24 mouse cellular contexts compared by ENCODE assay signal in the genomic region with DNA sequence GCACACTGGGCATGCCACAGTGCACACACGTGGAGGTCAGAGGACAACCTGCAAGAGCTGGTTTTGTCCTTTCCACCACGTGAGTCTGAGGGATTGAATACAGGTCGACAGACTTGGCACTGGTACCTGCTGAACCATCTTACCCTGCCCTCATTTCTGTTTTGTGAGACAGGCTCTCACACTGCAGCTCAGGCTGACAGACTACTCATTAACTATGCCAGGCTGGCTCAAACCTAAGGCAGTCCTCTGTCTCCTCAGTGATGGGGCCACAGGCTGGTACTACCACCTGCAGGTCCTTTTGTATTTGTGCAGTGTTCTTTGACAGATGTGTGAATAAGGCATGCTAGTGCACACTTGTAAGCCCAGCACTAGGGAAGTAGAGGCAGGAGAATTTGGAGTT. TPM values are rescaled to one million over a fixed set of nuclear protein-coding genes. Genes with fewer than 3 reads are reported as not detected.
A peak's percentile ranks its signal among the peaks of the same experiment; 100 is the strongest.
DNase-seq lines count a peak whose midpoint lies in the region; ATAC-seq and TF ChIP-seq lines count a peak whose summit lies in the region.
"Had no signal": no experiment of that assay in that cellular context is flagged by ENCODE, and none has a peak within 500 bp of the region (broad histone marks: within the 10 kb centered on the region; RNA-seq: fewer than 3 reads in every experiment).

No protein-coding gene starts in this region.

- TF ChIP-seq POLR2A in liver, adult 2 months (IDR thresholded peaks at IDR 0.05; ENCODE audit: extremely low read depth, insufficient read depth, low read length), result no peak

- no peaks in the 10 kb centered on the region for H3K36me3 ChIP-seq in liver, adult 2 months (ENCODE audit: control insufficient read depth, insufficient read depth, low read length)
- no peaks in the 10 kb centered on the region for H3K36me3 ChIP-seq in forebrain, embryonic 15.5 days
- H3K36me3 ChIP-seq: embryonic facial prominence, embryonic 13.5 days; heart, embryonic 15.5 days; limb, embryonic 13.5 days; neural tube, embryonic 15.5 days; stomach, embryonic 15.5 days had no signal

- no peak overlapping the region for H3K9ac ChIP-seq in liver, adult 2 months (ENCODE audit: low read depth, low read length)
- H3K9ac ChIP-seq in forebrain, embryonic 15.5 days (replicated peaks), result no peak overlapping the region
- H3K9ac ChIP-seq: embryonic facial prominence, embryonic 13.5 days; heart, embryonic 15.5 days; limb, embryonic 13.5 days; neural tube, embryonic 15.5 days; stomach, embryonic 15.5 days had no signal

- H3K79me2 ChIP-seq in liver, adult 2 months (ENCODE audit: control insufficient read depth, insufficient read depth, low read length), result no peaks in the 10 kb centered on the region

- WGBS in liver, adult 2 months, result 14% methylated on average over 3 of the region's 3 CpGs
- 67% methylated on average over 3 of the region's 3 CpGs for WGBS in forebrain, embryonic 15.5 days

- no peak for TF ChIP-seq CTCF in liver, adult 2 months (IDR thresholded peaks at IDR 0.05; ENCODE audit: low read depth, low read length)

- H3K4me3 ChIP-seq in liver, adult 2 months (ENCODE audit: insufficient read depth, low read depth, low read length), result no peak overlapping the region
- no peak overlapping the region for H3K4me3 ChIP-seq in forebrain, embryonic 15.5 days
- H3K4me3 ChIP-seq: embryonic facial prominence, embryonic 13.5 days; heart, adult 2 months; heart, embryonic 15.5 days; limb, embryonic 13.5 days; neural tube, embryonic 15.5 days; stomach, embryonic 15.5 days had no signal

- H3K4me1 ChIP-seq in liver, adult 2 months (ENCODE audit: control insufficient read depth, insufficient read depth, low read length), result no peaks in the 10 kb centered on the region
- no peaks in the 10 kb centered on the region for H3K4me1 ChIP-seq in forebrain, embryonic 15.5 days

- ATAC-seq in forebrain, embryonic 15.5 days (replicated peaks), result no peak
- ATAC-seq: activated CD4-positive, CD25-positive, alpha-beta regulatory T cell, adult 4 months; forebrain, embryonic 16.5 days; hindbrain, embryonic 16.5 days; midbrain, embryonic 16.5 days; Patski had no signal

- peak; percentile 88 for DNase-seq in liver, adult 2 months (ENCODE audit: extremely low read depth, low read depth, low spot score)
- DNase-seq in liver, result no peak
- DNase-seq in A20 (ENCODE audit: low read depth, low spot score), result peak; percentile 69
- peak; percentile 66 to 81 for DNase-seq in kidney, adult 8-10 months
- peak; percentile 68 to 85 for DNase-seq in kidney, postnatal 36 days
- no peak for DNase-seq in right cerebral cortex, postnatal 36 days (ENCODE audit: low spot score in 2 of 2)
- DNase-seq: adrenal gland, postnatal 10 days; cerebellum, adult 9-11 months; gastrocnemius, postnatal 25 days; heart, adult 2 months; lung, postnatal 4 days; right cerebral cortex, postnatal 14 days; thymus, postnatal 25 days had no signal

- H3K9me3 ChIP-seq in forebrain, embryonic 15.5 days, result no peaks in the 10 kb centered on the region
- H3K9me3 ChIP-seq: embryonic facial prominence, embryonic 13.5 days; heart, embryonic 15.5 days; limb, embryonic 13.5 days; neural tube, embryonic 15.5 days; stomach, embryonic 15.5 days had no signal

- no peaks in the 10 kb centered on the region for H3K27me3 ChIP-seq in liver, adult 2 months (ENCODE audit: control insufficient read depth, insufficient read depth, low read length)
- H3K27me3 ChIP-seq in forebrain, embryonic 15.5 days, result no peaks in the 10 kb centered on the region
- H3K27me3 ChIP-seq: embryonic facial prominence, embryonic 13.5 days; heart, embryonic 15.5 days; limb, embryonic 13.5 days; neural tube, embryonic 15.5 days; Patski; stomach, embryonic 15.5 days had no signal

- H3K27ac ChIP-seq in liver, adult 2 months (replicated peaks; ENCODE audit: insufficient read depth, low read depth, low read length), result no peak overlapping the region
- H3K27ac ChIP-seq in forebrain, embryonic 15.5 days (replicated peaks), result no peak overlapping the region
- H3K27ac ChIP-seq: embryonic facial prominence, embryonic 13.5 days; heart, adult 2 months; heart, embryonic 15.5 days; limb, embryonic 13.5 days; neural tube, embryonic 15.5 days; stomach, embryonic 15.5 days had no signal

- H3K4me2 ChIP-seq in forebrain, embryonic 15.5 days (replicated peaks), result no peak overlapping the region
- H3K4me2 ChIP-seq: embryonic facial prominence, embryonic 13.5 days; heart, embryonic 15.5 days; limb, embryonic 13.5 days; neural tube, embryonic 15.5 days; stomach, embryonic 15.5 days had no signal

RNA-seq across cellular contexts. Expression of gene Mrpl4, which starts 7.5 kb away (rescaled TPM):
- total RNA-seq in liver, adult 2 months (2014; rRNA removed), result 16.0 and 21.9 TPM in 2 replicates
- polyA plus RNA-seq in liver, adult 2 months (2012; rRNA removed), result 72.4 and 79.8 TPM in 2 replicates
- 112 and 115 TPM in 2 replicates for polyA plus RNA-seq in forebrain, embryonic 15.5 days (2015; fragmentation: Nextera tagmentation; extraction: Ambion mirVana)

RNA-seq across cellular contexts. Expression of gene S1pr2, which starts 18.5 kb away (rescaled TPM):
- 1.2 and 2.1 TPM in 2 replicates for total RNA-seq in liver, adult 2 months (2014; rRNA removed)
- polyA plus RNA-seq in liver, adult 2 months (2012; rRNA removed), result 2.9 and 3.9 TPM in 2 replicates
- 6.9 and 7.5 TPM in 2 replicates for polyA plus RNA-seq in forebrain, embryonic 15.5 days (2015; fragmentation: Nextera tagmentation; extraction: Ambion mirVana)

RNA-seq across cellular contexts. Expression of gene Icam1, which starts 20.7 kb away (rescaled TPM):
- total RNA-seq in liver, adult 2 months (2014; rRNA removed), result 8.6 and 9.6 TPM in 2 replicates
- 5.8 and 11.6 TPM in 2 replicates for polyA plus RNA-seq in liver, adult 2 months (2012; rRNA removed)
- 2.8 and 3.0 TPM in 2 replicates for polyA plus RNA-seq in forebrain, embryonic 15.5 days (2015; fragmentation: Nextera tagmentation; extraction: Ambion mirVana)

RNA-seq across cellular contexts. Expression of gene Icam4, which starts 34.1 kb away (rescaled TPM):
- 0.28 TPM in 1 of 2 replicates, not detected in the other for total RNA-seq in liver, adult 2 months (2014; rRNA removed)
- 0.62 and 0.81 TPM in 2 replicates for polyA plus RNA-seq in liver, adult 2 months (2012; rRNA removed)
- 0.25 TPM in 1 of 2 replicates, not detected in the other for polyA plus RNA-seq in forebrain, embryonic 15.5 days (2015; fragmentation: Nextera tagmentation; extraction: Ambion mirVana)
- polyA plus RNA-seq: forebrain, embryonic 16.5 days; midbrain, embryonic 16.5 days; neural tube, embryonic 15.5 days had no signal

RNA-seq across cellular contexts. Expression of gene Dnmt1, which starts 35.4 kb away (rescaled TPM):
- 5.3 and 6.6 TPM in 2 replicates for total RNA-seq in liver, adult 2 months (2014; rRNA removed)
- 4.4 and 5.5 TPM in 2 replicates for polyA plus RNA-seq in liver, adult 2 months (2012; rRNA removed)
- 80.0 and 84.6 TPM in 2 replicates for polyA plus RNA-seq in forebrain, embryonic 15.5 days (2015; fragmentation: Nextera tagmentation; extraction: Ambion mirVana)

Comparison
In these comparisons a context has a peak if more than half of its experiments do, and no peak if none do; other contexts are left out.
1. DNase-seq: peak in liver, adult 2 months (single experiment), A20 (single experiment), kidney, adult 8-10 months (2 of 2) and kidney, postnatal 36 days (2 of 2); none in liver (single experiment) and right cerebral cortex, postnatal 36 days (0 of 2).